Mouse (Mus musculus) ES-E14 (cell line): Measurements from ENCODE around the gene Lsm12.

Experiments
- CHD2 ChIP-seq: IDR thresholded peaks from 2 replicates; pipeline ENCODE4 v1.6.1; 2014; ENCODE audit warnings: mild to moderate bottlenecking, low read depth, low read length, inconsistent platforms
- HCFC1 ChIP-seq: IDR thresholded peaks from 2 replicates; pipeline ENCODE4 v1.6.1; 2012; ENCODE audit warnings: low read length, inconsistent platforms, borderline replicate concordance; ENCODE audit not compliant: insufficient read depth
- MAFK ChIP-seq: IDR thresholded peaks from 2 replicates; pipeline ENCODE4 v1.6.1; 2014; ENCODE audit warnings: mild to moderate bottlenecking, low read depth, low read length, inconsistent platforms; ENCODE audit not compliant: insufficient read depth
- ZNF384 ChIP-seq: IDR thresholded peaks from 2 replicates; pipeline ENCODE4 v1.6.1; 2012; ENCODE audit warnings: low read depth, low read length, inconsistent platforms

- TF ChIP-seq HCFC1 (no peak), CHD2 (no peak), ZNF384 (no peak), MAFK (no peak)
Measured at GRCm38 (mm10) chr11:102147213-102147989, 37.7 kb downstream of the Lsm12 start.
